Mouse (Mus musculus): ENCODE results near the gene Gm10181. TPM values are rescaled to one million over a fixed set of nuclear protein-coding genes. Genes with fewer than 3 reads are reported as not detected.

Gene Gm10181
- not detected in 2 replicates for polyA plus RNA-seq (2014; fragmentation: Nextera tagmentation; extraction: Ambion mirVana)

- ATAC-seq (ENCODE audit: insufficient read depth, low FRiP score, low TSS enrichment) (no peak), DNase-seq (ENCODE audit: low spot score) (no peak)
- Histone ChIP-seq H3K4me1 (ENCODE audit: control insufficient read depth, insufficient read depth, low read length) (no peaks in the 10 kb centered on the region), H3K4me3 (ENCODE audit: low read depth, low read length) (no peak within 1 kb of the TSS), H3K4me2 (ENCODE audit: low read depth) (no peak within 1 kb of the TSS), H3K9me3 (ENCODE audit: control insufficient read depth, low read length) (no peaks in the 10 kb centered on the region), H3K9ac (ENCODE audit: low read length) (no peak within 1 kb of the TSS), H3K27ac (ENCODE audit: low read depth, low read length) (no peak within 1 kb of the TSS), H3K36me3 (ENCODE audit: control insufficient read depth, insufficient read depth, low read length) (no peaks in the 10 kb centered on the region), H3K27me3 (ENCODE audit: control insufficient read depth, insufficient read depth, low read length) (no peaks in the 10 kb centered on the region)
- WGBS = 75% methylated on average over 2 of the region's 2 CpGs
These were observed at the start of gene Gm10181 for GRCm38 (mm10) chr9:25089122-25089521. TSS of gene Gm10181 (plus strand) at chr9:25089422.

- no peak overlapping the region for H3K4me2 ChIP-seq (ENCODE audit: low read depth)
- 0 out of 2 replicates have a peak, but pooled peaks have one; percentile 38 for ATAC-seq (ENCODE audit: insufficient read depth, low FRiP score, low TSS enrichment)
- WGBS = 31% methylated on average over 6 of the region's 6 CpGs
These were observed 47.6 kb upstream of the Gm10181 start for GRCm38 (mm10) chr9:25041665-25042064.

GRCm38 (mm10) chr9:25042162-25043111, 46.8 kb upstream of the Gm10181 start:
- Histone ChIP-seq H3K9me3 (ENCODE audit: control insufficient read depth, low read length) (no peaks in the 10 kb centered on the region), H3K4me3 (ENCODE audit: low read depth, low read length) (no peak overlapping the region), H3K4me1 (ENCODE audit: control insufficient read depth, insufficient read depth, low read length) (no peaks in the 10 kb centered on the region), H3K27me3 (ENCODE audit: control insufficient read depth, insufficient read depth, low read length) (no peaks in the 10 kb centered on the region), H3K36me3 (ENCODE audit: control insufficient read depth, insufficient read depth, low read length) (no peaks in the 10 kb centered on the region), H3K4me2 (ENCODE audit: low read depth) (no peak overlapping the region), H3K9ac (ENCODE audit: low read length) (no peak overlapping the region), H3K27ac (ENCODE audit: low read depth, low read length) (no peak overlapping the region)
- DNase-seq (ENCODE audit: low spot score) (no peak), ATAC-seq (ENCODE audit: insufficient read depth, low FRiP score, low TSS enrichment) (no peak)
- 61% methylated on average over 15 of the region's 15 CpGs for WGBS

More at GRCm38 (mm10) chr9:25041665-25042064, 47.6 kb upstream of the Gm10181 start:
- Histone ChIP-seq H3K4me3 (ENCODE audit: low read depth, low read length) (no peak overlapping the region), H3K36me3 (ENCODE audit: control insufficient read depth, insufficient read depth, low read length) (no peaks in the 10 kb centered on the region), H3K9ac (ENCODE audit: low read length) (no peak overlapping the region), H3K9me3 (ENCODE audit: control insufficient read depth, low read length) (no peaks in the 10 kb centered on the region), H3K4me1 (ENCODE audit: control insufficient read depth, insufficient read depth, low read length) (no peaks in the 10 kb centered on the region), H3K27me3 (ENCODE audit: control insufficient read depth, insufficient read depth, low read length) (no peaks in the 10 kb centered on the region), H3K27ac (ENCODE audit: low read depth, low read length) (no peak overlapping the region)
- peak; percentile 61 for DNase-seq (ENCODE audit: low spot score)

- Histone ChIP-seq H3K27ac (ENCODE audit: low read depth, low read length) (no peak overlapping the region), H3K27me3 (ENCODE audit: control insufficient read depth, insufficient read depth, low read length) (no peaks in the 10 kb centered on the region), H3K9me3 (ENCODE audit: control insufficient read depth, low read length) (no peaks in the 10 kb centered on the region), H3K4me2 (ENCODE audit: low read depth) (no peak overlapping the region), H3K4me1 (ENCODE audit: control insufficient read depth, insufficient read depth, low read length) (no peaks in the 10 kb centered on the region), H3K9ac (ENCODE audit: low read length) (no peak overlapping the region), H3K4me3 (ENCODE audit: low read depth, low read length) (no peak overlapping the region), H3K36me3 (ENCODE audit: control insufficient read depth, insufficient read depth, low read length) (no peaks in the 10 kb centered on the region)
- 89% methylated on average over 3 of the region's 3 CpGs for WGBS
- no peak for ATAC-seq (ENCODE audit: insufficient read depth, low FRiP score, low TSS enrichment)
- DNase-seq (ENCODE audit: low spot score) = no peak
These were observed 44.9 kb upstream of the Gm10181 start for GRCm38 (mm10) chr9:25044325-25044724.

GRCm38 (mm10) chr9:25048289-25048688, 40.9 kb upstream of the Gm10181 start:
- H3K4me1 ChIP-seq (ENCODE audit: control insufficient read depth, insufficient read depth, low read length) = no peaks in the 10 kb centered on the region
- no peaks in the 10 kb centered on the region for H3K27me3 ChIP-seq (ENCODE audit: control insufficient read depth, insufficient read depth, low read length)
- no peak for ATAC-seq (ENCODE audit: insufficient read depth, low FRiP score, low TSS enrichment)
- no peak overlapping the region for H3K27ac ChIP-seq (ENCODE audit: low read depth, low read length)
- no peak overlapping the region for H3K4me2 ChIP-seq (ENCODE audit: low read depth)
- no peak overlapping the region for H3K9ac ChIP-seq (ENCODE audit: low read length)
- no peak overlapping the region for H3K4me3 ChIP-seq (ENCODE audit: low read depth, low read length)
- H3K36me3 ChIP-seq (ENCODE audit: control insufficient read depth, insufficient read depth, low read length) = no peaks in the 10 kb centered on the region
- 34% methylated on average over 2 of the region's 2 CpGs for WGBS
- DNase-seq (ENCODE audit: low spot score) = no peak
- no peaks in the 10 kb centered on the region for H3K9me3 ChIP-seq (ENCODE audit: control insufficient read depth, low read length)

GRCm38 (mm10) chr9:25048940-25049339, 40.3 kb upstream of the Gm10181 start:
- H3K9me3 ChIP-seq (ENCODE audit: control insufficient read depth, low read length) = no peaks in the 10 kb centered on the region
- H3K27ac ChIP-seq (ENCODE audit: low read depth, low read length) = no peak overlapping the region
- ATAC-seq (ENCODE audit: insufficient read depth, low FRiP score, low TSS enrichment) (no peak), DNase-seq (ENCODE audit: low spot score) (no peak)
- no peak overlapping the region for H3K4me3 ChIP-seq (ENCODE audit: low read depth, low read length)
- no peaks in the 10 kb centered on the region for H3K27me3 ChIP-seq (ENCODE audit: control insufficient read depth, insufficient read depth, low read length)
- H3K9ac ChIP-seq (ENCODE audit: low read length) = no peak overlapping the region
- H3K4me2 ChIP-seq (ENCODE audit: low read depth) = no peak overlapping the region
- no peaks in the 10 kb centered on the region for H3K4me1 ChIP-seq (ENCODE audit: control insufficient read depth, insufficient read depth, low read length)
- H3K36me3 ChIP-seq (ENCODE audit: control insufficient read depth, insufficient read depth, low read length) = no peaks in the 10 kb centered on the region
- WGBS = 78% methylated on average over 2 of the region's 2 CpGs

- Histone ChIP-seq H3K36me3 (ENCODE audit: control insufficient read depth, insufficient read depth, low read length) (no peaks in the 10 kb centered on the region), H3K27me3 (ENCODE audit: control insufficient read depth, insufficient read depth, low read length) (no peaks in the 10 kb centered on the region), H3K4me2 (ENCODE audit: low read depth) (no peak overlapping the region), H3K9ac (ENCODE audit: low read length) (no peak overlapping the region), H3K4me3 (ENCODE audit: low read depth, low read length) (no peak overlapping the region), H3K27ac (ENCODE audit: low read depth, low read length) (no peak overlapping the region), H3K4me1 (ENCODE audit: control insufficient read depth, insufficient read depth, low read length) (no peaks in the 10 kb centered on the region), H3K9me3 (ENCODE audit: control insufficient read depth, low read length) (no peaks in the 10 kb centered on the region)
- ATAC-seq (ENCODE audit: insufficient read depth, low FRiP score, low TSS enrichment) (no peak), DNase-seq (ENCODE audit: low spot score) (no peak)
- 71% methylated on average over 4 of the region's 4 CpGs for whole genome bisulfite sequencing
These were observed 37.3 kb upstream of the Gm10181 start for GRCm38 (mm10) chr9:25051901-25052300.

GRCm38 (mm10) chr9:25055650-25056376, 33.4 kb upstream of the Gm10181 start:
- Histone ChIP-seq H3K4me3 (ENCODE audit: low read depth, low read length) (no peak overlapping the region), H3K4me2 (ENCODE audit: low read depth) (no peak overlapping the region), H3K9ac (ENCODE audit: low read length) (no peak overlapping the region), H3K4me1 (ENCODE audit: control insufficient read depth, insufficient read depth, low read length) (no peaks in the 10 kb centered on the region), H3K27ac (ENCODE audit: low read depth, low read length) (no peak overlapping the region), H3K27me3 (ENCODE audit: control insufficient read depth, insufficient read depth, low read length) (no peaks in the 10 kb centered on the region), H3K9me3 (ENCODE audit: control insufficient read depth, low read length) (no peaks in the 10 kb centered on the region), H3K36me3 (ENCODE audit: control insufficient read depth, insufficient read depth, low read length) (no peaks in the 10 kb centered on the region)
- ATAC-seq (ENCODE audit: insufficient read depth, low FRiP score, low TSS enrichment) (no peak), DNase-seq (ENCODE audit: low spot score) (no peak)
